Mouse (Mus musculus) embryonic facial prominence, embryonic 14.5 days (tissue): ENCODE data around the gene Tor4a. TPM values are rescaled to one million over a fixed set of nuclear protein-coding genes. Genes with fewer than 3 reads are reported as not detected.

Source experiments
- ATAC-seq: fragments of 200-750 bp; cut with Nextera tagmentation; 2 replicates; pipeline ENCODE4 v1.8.0; 2017; ENCODE audit warnings: low read depth, moderate number of reproducible peaks, moderate TSS enrichment
- DNase-seq: peaks from one replicate; pipeline ENCODE4 v3.0.0-alpha.2; 2015; ENCODE audit warnings: low spot score
- H3K27ac ChIP-seq: fragments of 300-500 bp; sonication (generic); replicated peaks from 2 replicates; pipeline ENCODE4 v1.5.1; 2014; ENCODE audit warnings: low read depth, mild to moderate bottlenecking, low read length, moderate library complexity
- H3K27me3 ChIP-seq: fragments of 300-500 bp; sonication (generic); replicated peaks from 2 replicates; pipeline ENCODE4 v1.6.1; 2014; ENCODE audit warnings: low read length; ENCODE audit not compliant: control insufficient read depth, insufficient read depth
- H3K36me3 ChIP-seq: fragments of 300-500 bp; sonication (generic); 2 replicates; pipeline ENCODE4 v1.6.1; 2014; ENCODE audit warnings: low read length, mixed read lengths; ENCODE audit not compliant: control insufficient read depth, insufficient read depth
- H3K4me1 ChIP-seq: fragments of 300-500 bp; sonication (generic); 2 replicates; pipeline ENCODE4 v1.6.1; 2014; ENCODE audit warnings: antibody characterized with exemption, low read length; ENCODE audit not compliant: control insufficient read depth, insufficient read depth
- H3K4me2 ChIP-seq: fragments of 300-500 bp; sonication (generic); 2 replicates; pipeline ENCODE4 v1.6.1; 2014; ENCODE audit warnings: low read depth, mild to moderate bottlenecking, low read length, moderate library complexity, mixed read lengths
- H3K4me3 ChIP-seq: fragments of 300-500 bp; sonication (generic); 2 replicates; pipeline ENCODE4 v1.5.1; 2014; ENCODE audit warnings: low read depth, mild to moderate bottlenecking, low read length
- H3K9ac ChIP-seq: fragments of 300-500 bp; sonication (generic); 2 replicates; pipeline ENCODE4 v1.6.1; 2014; ENCODE audit warnings: low read depth, mild to moderate bottlenecking, low read length, moderate library complexity, mixed read lengths
- H3K9me3 ChIP-seq: fragments of 300-500 bp; sonication (generic); 2 replicates; pipeline ENCODE4 v1.6.1; 2016; ENCODE audit warnings: low read length; ENCODE audit not compliant: control insufficient read depth
- WGBS: fragments of 180-500 bp; shearing (Covaris S2); extraction: QIAGEN DNeasy Blood & Tissue Kit; methylation state at CpG from one replicate; pipeline ENCODE4 v1.1.7; 2014; 5-methylcytosine and 5-hydroxymethylcytosine counted together
- polyA plus RNA-seq: library from polyadenylated mRNA; unstranded; fragments of >200 nt; fragmentation: Nextera tagmentation; extraction: Ambion mirVana; gene quantifications from 2 replicates; pipeline ENCODE4 v1.2.1, GENCODE M21; 2014

The Tor4a gene
- polyA plus RNA-seq, 1 experiment from 2014 or later: 7.5 TPM

GRCm38 (mm10) chr2:25167919-25168664 is 28.6 kb downstream of the Tor4a start:
- ATAC-seq (peak; percentile 58), DNase-seq (peak; percentile 80)
- peaks cover 11% of the 10 kb centered on the region; the same call in 1 of the 2 replicates for H3K4me1 ChIP-seq
- H3K4me3 ChIP-seq: peak overlapping the region; percentile 45
- no peaks in the 10 kb centered on the region for H3K36me3 ChIP-seq
- 1% methylated on average over 26 of the region's 41 CpGs for WGBS
- H3K27me3 ChIP-seq: no peaks in the 10 kb centered on the region
- peak overlapping the region; percentile 61 for H3K27ac ChIP-seq
- peak overlapping the region; percentile 93 for H3K4me2 ChIP-seq
- H3K9ac ChIP-seq: peak overlapping the region; percentile 74
- H3K9me3 ChIP-seq: no peaks in the 10 kb centered on the region

GRCm38 (mm10) chr2:25167481-25167880 is 29.2 kb downstream of the Tor4a start:
- Histone ChIP-seq H3K27me3 (no peaks in the 10 kb centered on the region), H3K4me1 (peaks cover 11% of the 10 kb centered on the region; the same call in 1 of the 2 replicates), H3K36me3 (no peaks in the 10 kb centered on the region), H3K9ac (peak overlapping the region; percentile 74), H3K9me3 (no peaks in the 10 kb centered on the region), H3K27ac (peak overlapping the region; percentile 61), H3K4me3 (peak overlapping the region; percentile 45), H3K4me2 (peak overlapping the region; percentile 93)
- DNase-seq (no peak), ATAC-seq (no peak)
- WGBS: 38% methylated on average over 4 of the region's 4 CpGs

- DNase-seq (peak; percentile 44), ATAC-seq (no peak)
- Histone ChIP-seq H3K9me3 (no peaks in the 10 kb centered on the region), H3K4me3 (no peak overlapping the region), H3K27me3 (no peaks in the 10 kb centered on the region), H3K36me3 (no peaks in the 10 kb centered on the region), H3K4me1 (no peaks in the 10 kb centered on the region), H3K27ac (no peak overlapping the region), H3K9ac (no peak overlapping the region), H3K4me2 (no peak overlapping the region)
- 50% methylated on average over 2 of the region's 2 CpGs for WGBS
Observed at GRCm38 (mm10) chr2:25157655-25158054, 39.0 kb downstream of the Tor4a start.

DNA sequence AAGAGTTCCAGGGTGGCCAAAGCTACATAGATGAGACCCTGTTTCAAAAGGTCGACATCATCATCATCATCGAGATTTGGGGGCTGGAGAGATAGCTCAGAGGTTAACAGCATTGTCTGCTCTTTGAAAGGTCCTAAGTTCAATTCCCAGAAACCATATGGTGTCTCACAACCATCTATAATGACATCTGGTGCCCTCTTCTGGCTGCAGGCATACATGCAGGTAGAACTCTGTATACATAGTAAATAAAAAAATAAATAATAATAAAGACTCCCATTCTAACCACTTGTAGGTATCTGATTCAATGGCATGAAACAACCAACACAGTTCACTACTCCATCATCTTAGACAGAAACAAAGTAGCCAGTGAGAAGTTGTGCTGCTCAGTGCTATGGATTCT is 39.7 kb downstream of the Tor4a start:
- Histone ChIP-seq H3K27me3 (no peaks in the 10 kb centered on the region), H3K4me3 (no peak overlapping the region), H3K4me1 (no peaks in the 10 kb centered on the region), H3K27ac (no peak overlapping the region), H3K36me3 (no peaks in the 10 kb centered on the region), H3K9me3 (no peaks in the 10 kb centered on the region), H3K4me2 (no peak overlapping the region), H3K9ac (no peak overlapping the region)
- no peak for ATAC-seq
- no peak for DNase-seq
- WGBS: 38% methylated on average over 2 of the region's 2 CpGs

DNA sequence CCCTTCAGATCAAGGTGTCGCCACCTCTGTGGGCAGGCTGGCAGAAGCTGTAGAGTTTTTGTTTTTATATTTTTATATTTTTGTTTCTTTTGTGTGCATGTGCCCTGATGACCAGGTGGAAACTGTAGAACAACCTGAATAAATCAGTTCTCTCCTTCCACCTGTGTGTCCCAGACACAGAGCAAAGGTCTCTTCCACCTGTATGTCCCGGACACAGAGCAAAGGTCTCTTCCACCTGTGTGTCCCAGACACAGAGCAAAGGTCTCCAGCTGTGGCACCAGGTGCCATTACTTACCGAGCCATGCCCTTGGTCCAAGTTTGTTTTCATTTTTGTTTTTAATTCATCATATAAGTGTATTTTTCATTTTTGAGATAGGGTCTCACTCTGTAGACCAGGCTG is 40.5 kb downstream of the Tor4a start:
- no peak for ATAC-seq
- WGBS: 81% methylated on average over 3 of the region's 3 CpGs
- no peak overlapping the region for H3K27ac ChIP-seq

GRCm38 (mm10) chr2:25151280-25151956 is 45.3 kb downstream of the Tor4a start:
- Histone ChIP-seq H3K9me3 (no peaks in the 10 kb centered on the region), H3K27ac (no peak overlapping the region), H3K36me3 (no peaks in the 10 kb centered on the region), H3K4me1 (no peaks in the 10 kb centered on the region), H3K4me3 (no peak overlapping the region), H3K27me3 (no peaks in the 10 kb centered on the region), H3K9ac (no peak overlapping the region), H3K4me2 (no peak overlapping the region)
- WGBS: 73% methylated on average over 4 of the region's 4 CpGs
- no peak for DNase-seq
- no peak for ATAC-seq

More for the DNA sequence above, 40.5 kb downstream of the Tor4a start:
- no peak for DNase-seq
- Histone ChIP-seq H3K9me3 (no peaks in the 10 kb centered on the region), H3K27me3 (no peaks in the 10 kb centered on the region), H3K9ac (no peak overlapping the region), H3K4me3 (no peak overlapping the region), H3K4me1 (no peaks in the 10 kb centered on the region), H3K4me2 (no peak overlapping the region), H3K36me3 (no peaks in the 10 kb centered on the region)

GRCm38 (mm10) chr2:25149643-25150042 is 47.0 kb downstream of the Tor4a start:
- no peak for DNase-seq
- Histone ChIP-seq H3K27me3 (no peaks in the 10 kb centered on the region), H3K4me1 (no peaks in the 10 kb centered on the region), H3K36me3 (no peaks in the 10 kb centered on the region), H3K4me2 (no peak overlapping the region), H3K9me3 (no peaks in the 10 kb centered on the region), H3K9ac (no peak overlapping the region), H3K27ac (no peak overlapping the region), H3K4me3 (no peak overlapping the region)
- ATAC-seq: no peak
- WGBS: 62% methylated on average over 2 of the region's 2 CpGs

DNA sequence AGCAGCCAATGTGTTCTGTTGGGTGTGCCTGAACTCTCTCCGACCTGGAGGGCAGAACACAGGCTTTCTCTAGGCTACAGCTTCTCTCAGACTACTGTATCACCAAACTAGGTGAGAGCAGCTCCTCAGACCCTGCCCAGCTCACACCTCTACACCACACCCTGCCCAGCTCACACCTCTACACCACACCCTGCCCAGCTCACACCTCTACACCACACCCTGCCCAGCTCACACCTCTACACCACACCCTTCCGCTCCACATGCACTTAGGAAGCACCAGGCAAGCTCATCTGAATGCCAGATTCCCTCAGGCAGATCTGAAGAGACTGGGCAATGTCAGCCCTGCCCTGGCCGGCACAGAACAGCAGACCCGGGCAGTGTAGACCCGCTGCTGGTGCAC is 48.8 kb downstream of the Tor4a start:
- Histone ChIP-seq H3K4me3 (no peak overlapping the region), H3K9ac (no peak overlapping the region), H3K4me1 (no peaks in the 10 kb centered on the region), H3K36me3 (no peaks in the 10 kb centered on the region), H3K27ac (no peak overlapping the region), H3K9me3 (no peaks in the 10 kb centered on the region), H3K4me2 (no peak overlapping the region), H3K27me3 (no peaks in the 10 kb centered on the region)
- no peak for DNase-seq
- ATAC-seq: no peak
- WGBS: 77% methylated on average over 5 of the region's 5 CpGs
